Mouse (Mus musculus): ENCODE data around the gene Prkab1. TPM values are rescaled to one million over a fixed set of nuclear protein-coding genes. Genes with fewer than 3 reads are reported as not detected.

The Prkab1 gene
- polyA plus RNA-seq, 1 experiment from 2014 or later: 37.8 TPM

- Histone ChIP-seq H3K27me3 (ENCODE audit: control insufficient read depth, insufficient read depth, low read length) (no peaks in the 10 kb centered on the region), H3K9me3 (replicated peaks; ENCODE audit: control insufficient read depth, low read length) (no peaks in the 10 kb centered on the region), H3K4me1 (ENCODE audit: control insufficient read depth, insufficient read depth, low read length) (peaks cover 6% of the 10 kb centered on the region; the same call in 1 of the 2 replicates), H3K4me3 (ENCODE audit: low read length) (no peak overlapping the region), H3K9ac (ENCODE audit: low read length) (no peak overlapping the region), H3K4me2 (ENCODE audit: low read depth, low read length) (no peak overlapping the region), H3K27ac (ENCODE audit: low read length) (no peak overlapping the region), H3K36me3 (ENCODE audit: control insufficient read depth, insufficient read depth) (peaks cover 6% of the 10 kb centered on the region; the same call in 1 of the 2 replicates)
- 64% methylated on average over 7 of the region's 7 CpGs for WGBS
- ATAC-seq (replicated peaks; ENCODE audit: extremely low read depth, insufficient read depth, low FRiP score): no peak
Observed at GRCm38 (mm10) chr5:115982671-115983373, 41.5 kb downstream of the Prkab1 start.

GRCm38 (mm10) chr5:115980537-115980936, 43.8 kb downstream of the Prkab1 start:
- Histone ChIP-seq H3K4me3 (ENCODE audit: low read length) (no peak overlapping the region), H3K36me3 (ENCODE audit: control insufficient read depth, insufficient read depth) (peaks cover 4% of the 10 kb centered on the region; the same call in 1 of the 2 replicates), H3K4me1 (ENCODE audit: control insufficient read depth, insufficient read depth, low read length) (peaks cover 6% of the 10 kb centered on the region; the same call in 1 of the 2 replicates), H3K27me3 (ENCODE audit: control insufficient read depth, insufficient read depth, low read length) (no peaks in the 10 kb centered on the region), H3K27ac (ENCODE audit: low read length) (no peak overlapping the region; the same call in 1 of the 2 replicates), H3K9ac (ENCODE audit: low read length) (no peak overlapping the region), H3K4me2 (ENCODE audit: low read depth, low read length) (no peak overlapping the region), H3K9me3 (replicated peaks; ENCODE audit: control insufficient read depth, low read length) (no peaks in the 10 kb centered on the region)
- ATAC-seq (replicated peaks; ENCODE audit: extremely low read depth, insufficient read depth, low FRiP score): no peak
- WGBS: 80% methylated on average over 9 of the region's 9 CpGs

- Histone ChIP-seq H3K36me3 (ENCODE audit: control insufficient read depth, insufficient read depth) (peaks cover 4% of the 10 kb centered on the region; the same call in 1 of the 2 replicates), H3K27ac (ENCODE audit: low read length) (no peak overlapping the region)
Observed at GRCm38 (mm10) chr5:115979134-115979696, 45.1 kb downstream of the Prkab1 start.

GRCm38 (mm10) chr5:115978255-115978654, 46.1 kb downstream of the Prkab1 start:
- H3K4me1 ChIP-seq (ENCODE audit: control insufficient read depth, insufficient read depth, low read length): peaks cover 6% of the 10 kb centered on the region; the same call in 1 of the 2 replicates
- no peak overlapping the region for H3K9ac ChIP-seq (ENCODE audit: low read length)
- no peaks in the 10 kb centered on the region for H3K9me3 ChIP-seq (replicated peaks; ENCODE audit: control insufficient read depth, low read length)
- H3K36me3 ChIP-seq (ENCODE audit: control insufficient read depth, insufficient read depth): peaks cover 8% of the 10 kb centered on the region; the same call in 1 of the 2 replicates
- H3K27ac ChIP-seq (ENCODE audit: low read length): peak overlapping the region; percentile 40
- ATAC-seq (replicated peaks; ENCODE audit: extremely low read depth, insufficient read depth, low FRiP score): no peak
- H3K4me2 ChIP-seq (ENCODE audit: low read depth, low read length): no peak overlapping the region
- no peaks in the 10 kb centered on the region for H3K27me3 ChIP-seq (ENCODE audit: control insufficient read depth, insufficient read depth, low read length)
- WGBS: 64% methylated on average over 5 of the region's 5 CpGs
- H3K4me3 ChIP-seq (ENCODE audit: low read length): no peak overlapping the region

More at GRCm38 (mm10) chr5:115979134-115979696, 45.1 kb downstream of the Prkab1 start:
- Histone ChIP-seq H3K9ac (ENCODE audit: low read length) (no peak overlapping the region), H3K27me3 (ENCODE audit: control insufficient read depth, insufficient read depth, low read length) (no peaks in the 10 kb centered on the region), H3K9me3 (replicated peaks; ENCODE audit: control insufficient read depth, low read length) (no peaks in the 10 kb centered on the region), H3K4me2 (ENCODE audit: low read depth, low read length) (no peak overlapping the region), H3K4me1 (ENCODE audit: control insufficient read depth, insufficient read depth, low read length) (peaks cover 6% of the 10 kb centered on the region; the same call in 1 of the 2 replicates), H3K4me3 (ENCODE audit: low read length) (no peak overlapping the region)
- ATAC-seq (replicated peaks; ENCODE audit: extremely low read depth, insufficient read depth, low FRiP score): no peak
- WGBS: 64% methylated on average over 16 of the region's 16 CpGs

GRCm38 (mm10) chr5:115977757-115978156, 46.6 kb downstream of the Prkab1 start:
- H3K4me2 ChIP-seq (ENCODE audit: low read depth, low read length): no peak overlapping the region

GRCm38 (mm10) chr5:115977266-115977665, 47.0 kb downstream of the Prkab1 start:
- Histone ChIP-seq H3K9ac (ENCODE audit: low read length) (no peak overlapping the region), H3K4me1 (ENCODE audit: control insufficient read depth, insufficient read depth, low read length) (no peaks in the 10 kb centered on the region), H3K9me3 (replicated peaks; ENCODE audit: control insufficient read depth, low read length) (no peaks in the 10 kb centered on the region), H3K27me3 (ENCODE audit: control insufficient read depth, insufficient read depth, low read length) (no peaks in the 10 kb centered on the region), H3K4me3 (ENCODE audit: low read length) (no peak overlapping the region), H3K36me3 (ENCODE audit: control insufficient read depth, insufficient read depth) (peaks cover 9% of the 10 kb centered on the region; the same call in 1 of the 2 replicates), H3K4me2 (ENCODE audit: low read depth, low read length) (peak overlapping the region; percentile 4; the same call in 1 of the 2 replicates), H3K27ac (ENCODE audit: low read length) (peak overlapping the region; percentile 61)
- ATAC-seq (replicated peaks; ENCODE audit: extremely low read depth, insufficient read depth, low FRiP score): no peak
- WGBS: 51% methylated on average over 10 of the region's 10 CpGs

More at GRCm38 (mm10) chr5:115977757-115978156, 46.6 kb downstream of the Prkab1 start:
- 61% methylated on average over 10 of the region's 10 CpGs for WGBS
- H3K9me3 ChIP-seq (replicated peaks; ENCODE audit: control insufficient read depth, low read length): no peaks in the 10 kb centered on the region
- peak overlapping the region; percentile 61 for H3K27ac ChIP-seq (ENCODE audit: low read length)
- peaks cover 8% of the 10 kb centered on the region; the same call in 1 of the 2 replicates for H3K36me3 ChIP-seq (ENCODE audit: control insufficient read depth, insufficient read depth)
- no peak overlapping the region for H3K4me3 ChIP-seq (ENCODE audit: low read length)
- ATAC-seq (replicated peaks; ENCODE audit: extremely low read depth, insufficient read depth, low FRiP score): 0 out of 2 replicates have a peak, but pooled peaks have one; percentile 34
- no peaks in the 10 kb centered on the region for H3K27me3 ChIP-seq (ENCODE audit: control insufficient read depth, insufficient read depth, low read length)
- no peak overlapping the region for H3K9ac ChIP-seq (ENCODE audit: low read length)
- H3K4me1 ChIP-seq (ENCODE audit: control insufficient read depth, insufficient read depth, low read length): peaks cover 2% of the 10 kb centered on the region; the same call in 1 of the 2 replicates

GRCm38 (mm10) chr5:115976446-115976845, 47.9 kb downstream of the Prkab1 start:
- H3K4me2 ChIP-seq (ENCODE audit: low read depth, low read length): no peak overlapping the region
- no peak overlapping the region for H3K4me3 ChIP-seq (ENCODE audit: low read length)
- no peaks in the 10 kb centered on the region for H3K4me1 ChIP-seq (ENCODE audit: control insufficient read depth, insufficient read depth, low read length)
- no peak for ATAC-seq (replicated peaks; ENCODE audit: extremely low read depth, insufficient read depth, low FRiP score)
- no peak overlapping the region for H3K27ac ChIP-seq (ENCODE audit: low read length)
- H3K27me3 ChIP-seq (ENCODE audit: control insufficient read depth, insufficient read depth, low read length): no peaks in the 10 kb centered on the region
- H3K9ac ChIP-seq (ENCODE audit: low read length): no peak overlapping the region
- no peaks in the 10 kb centered on the region for H3K9me3 ChIP-seq (replicated peaks; ENCODE audit: control insufficient read depth, low read length)
- H3K36me3 ChIP-seq (ENCODE audit: control insufficient read depth, insufficient read depth): peaks cover 9% of the 10 kb centered on the region; the same call in 1 of the 2 replicates
- WGBS: 94% methylated on average over 5 of the region's 5 CpGs

GRCm38 (mm10) chr5:115975672-115976071, 48.6 kb downstream of the Prkab1 start:
- Histone ChIP-seq H3K36me3 (ENCODE audit: control insufficient read depth, insufficient read depth) (peaks cover 14% of the 10 kb centered on the region; the same call in 1 of the 2 replicates), H3K9me3 (replicated peaks; ENCODE audit: control insufficient read depth, low read length) (no peaks in the 10 kb centered on the region), H3K27ac (ENCODE audit: low read length) (no peak overlapping the region), H3K9ac (ENCODE audit: low read length) (no peak overlapping the region), H3K4me2 (ENCODE audit: low read depth, low read length) (no peak overlapping the region), H3K4me3 (ENCODE audit: low read length) (no peak overlapping the region), H3K4me1 (ENCODE audit: control insufficient read depth, insufficient read depth, low read length) (no peaks in the 10 kb centered on the region), H3K27me3 (ENCODE audit: control insufficient read depth, insufficient read depth, low read length) (no peaks in the 10 kb centered on the region)
- 80% methylated on average over 10 of the region's 10 CpGs for WGBS
- ATAC-seq (replicated peaks; ENCODE audit: extremely low read depth, insufficient read depth, low FRiP score): no peak

GRCm38 (mm10) chr5:115971236-115971635, 53.1 kb downstream of the Prkab1 start:
- Histone ChIP-seq H3K4me1 (ENCODE audit: control insufficient read depth, insufficient read depth, low read length) (no peaks in the 10 kb centered on the region), H3K36me3 (ENCODE audit: control insufficient read depth, insufficient read depth) (peaks cover 14% of the 10 kb centered on the region; the same call in 1 of the 2 replicates), H3K27me3 (ENCODE audit: control insufficient read depth, insufficient read depth, low read length) (no peaks in the 10 kb centered on the region), H3K27ac (ENCODE audit: low read length) (no peak overlapping the region), H3K4me2 (ENCODE audit: low read depth, low read length) (no peak overlapping the region), H3K4me3 (ENCODE audit: low read length) (no peak overlapping the region), H3K9me3 (replicated peaks; ENCODE audit: control insufficient read depth, low read length) (no peaks in the 10 kb centered on the region), H3K9ac (ENCODE audit: low read length) (no peak overlapping the region)
- no peak for ATAC-seq (replicated peaks; ENCODE audit: extremely low read depth, insufficient read depth, low FRiP score)
- WGBS: 86% methylated on average over 15 of the region's 15 CpGs

All from heart, embryonic 16.5 days (tissue).